Mouse (Mus musculus): ENCODE data around the gene H2al3. TPM values are rescaled to one million over a fixed set of nuclear protein-coding genes. Genes with fewer than 3 reads are reported as not detected.

H2al3 gene
- polyA plus RNA-seq (2012; rRNA removed), result not detected in 2 replicates

DNA sequence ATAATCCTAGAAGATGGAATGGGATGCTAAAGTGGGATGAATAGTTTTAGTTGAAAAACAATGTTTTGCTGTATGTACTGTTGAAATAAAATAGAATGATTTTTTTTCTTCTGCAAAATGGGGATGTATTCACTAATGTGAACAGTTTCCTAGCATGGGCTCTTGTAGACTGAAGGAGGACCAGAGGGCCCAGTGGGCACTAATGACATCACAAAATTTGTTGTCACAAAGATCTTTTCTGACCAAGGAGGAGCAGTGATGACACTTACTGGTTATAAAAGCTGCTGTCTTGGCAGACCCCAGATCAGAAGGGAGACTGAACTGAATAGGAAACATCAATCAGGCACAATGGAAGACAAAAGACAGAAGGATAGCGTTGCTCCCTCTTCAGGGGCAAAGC is at the start of gene H2al3:
Gene H2al3 (plus strand): TSS at position 301 of the 400 bp plus-strand sequence.
- no peak for DNase-seq (ENCODE audit: low read depth, low spot score)
- 54% methylated on average over 1 of the region's 1 CpGs for WGBS

DNA sequence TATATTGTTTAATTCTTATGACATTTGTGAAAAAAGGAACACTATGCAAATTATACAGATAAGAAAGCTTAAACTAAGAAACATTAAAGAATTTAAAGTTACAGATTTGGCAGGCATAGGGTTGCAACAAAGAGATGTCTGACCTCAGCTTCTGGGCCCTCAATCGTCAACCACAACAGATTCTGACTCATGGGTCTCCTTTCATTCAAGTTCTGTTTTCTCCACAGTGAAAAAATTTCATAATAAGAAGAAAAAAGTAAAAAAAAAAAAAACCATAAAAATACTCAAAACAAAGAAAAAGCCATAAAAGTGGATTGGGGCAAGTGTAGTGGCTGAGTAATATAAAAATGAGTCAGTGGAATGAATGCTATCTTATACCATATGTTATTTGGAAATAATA is 39.4 kb upstream of the H2al3 start:
- WGBS, result 52% methylated on average over 1 of the region's 1 CpGs
- no peak for DNase-seq (ENCODE audit: low read depth, low spot score)

DNA sequence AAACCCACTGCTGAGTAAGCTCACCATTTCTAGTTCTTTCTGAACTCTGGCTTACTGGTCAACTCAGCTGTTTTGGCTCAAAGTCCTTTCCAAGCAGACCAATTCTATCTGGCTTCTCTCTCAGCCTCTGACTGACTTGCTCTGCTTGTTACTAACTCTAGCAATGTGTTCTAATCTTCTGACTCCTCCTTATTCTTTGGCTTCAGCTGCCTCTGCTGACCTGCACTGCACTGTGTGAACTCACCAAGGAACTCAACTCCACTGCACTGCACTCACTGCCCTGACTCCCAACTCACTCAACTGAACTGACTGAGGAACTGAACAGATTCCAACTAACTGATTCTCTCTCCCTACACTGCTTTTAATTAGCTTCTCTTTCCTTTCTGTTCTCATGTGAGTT is 37.0 kb upstream of the H2al3 start:
- DNase-seq (ENCODE audit: low read depth, low spot score), result no peak

DNA sequence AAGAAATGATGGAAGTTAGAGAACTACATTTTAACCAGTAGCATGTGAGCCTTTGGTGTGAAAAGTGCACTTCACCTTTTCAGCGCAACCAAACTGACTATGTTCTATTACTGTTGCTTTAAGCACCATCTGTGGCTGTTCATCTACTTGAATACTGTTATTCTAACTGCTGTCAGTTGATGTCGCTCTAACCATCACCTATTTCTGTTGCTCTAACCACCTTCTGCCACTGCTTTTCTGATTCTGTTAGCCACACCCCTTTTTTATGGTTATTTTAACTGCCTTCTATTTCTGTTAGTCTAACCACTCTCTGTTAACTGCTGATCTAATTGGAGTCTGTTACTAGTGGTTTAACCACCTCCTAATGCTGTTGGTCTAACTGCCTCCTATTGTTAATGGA is 14.7 kb upstream of the H2al3 start:
- 74% methylated on average over 2 of the region's 2 CpGs for WGBS
- no peak for DNase-seq (ENCODE audit: low read depth, low spot score)

DNA sequence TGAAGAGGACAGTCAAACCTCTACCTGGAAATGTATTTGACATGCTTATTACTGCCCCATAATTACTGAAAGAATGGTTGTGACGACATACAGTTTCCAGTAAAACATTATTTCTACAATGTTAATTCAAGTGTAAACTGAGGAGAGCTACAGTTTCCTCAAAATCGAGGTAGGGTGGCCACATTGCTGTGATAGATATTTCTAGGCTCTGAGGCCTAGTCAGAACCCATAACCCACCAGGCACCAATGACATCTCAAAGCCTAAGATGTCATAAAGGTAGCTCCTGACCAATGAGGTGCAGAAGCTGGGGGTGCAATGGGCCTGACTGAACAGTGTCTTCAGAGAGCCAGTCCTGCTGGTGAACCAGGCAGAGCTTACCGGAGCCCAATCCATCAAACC is 2.9 kb upstream of the H2al3 start, which contains the start of gene Hypm:
Gene Hypm (plus strand): TSS at position 301 of the 400 bp plus-strand sequence.
- WGBS, result 75% methylated on average over 3 of the region's 3 CpGs
- DNase-seq (ENCODE audit: low read depth, low spot score), result no peak

DNA sequence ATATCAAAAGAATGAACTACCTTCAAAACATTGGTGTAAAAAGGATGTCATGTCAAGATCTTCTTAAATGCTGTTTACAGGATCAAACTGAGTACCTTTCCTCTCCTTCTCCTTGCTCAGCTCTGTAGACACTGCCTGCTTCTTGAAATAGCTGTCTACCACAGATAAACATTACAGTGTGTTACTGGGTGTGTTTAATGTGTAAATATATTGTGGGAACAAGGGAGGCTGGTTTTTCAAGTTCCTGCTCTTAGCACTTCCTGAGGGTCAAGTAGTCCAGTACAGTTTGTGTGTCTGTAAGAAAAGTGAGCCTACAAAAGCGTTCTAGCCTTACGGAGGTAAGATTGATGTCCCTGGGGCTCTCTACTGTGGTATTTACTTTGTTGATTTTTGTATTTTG is 12.4 kb downstream of the H2al3 start:
- WGBS, result 48% methylated on average over 2 of the region's 2 CpGs
- no peak for DNase-seq (ENCODE audit: low read depth, low spot score)

DNA sequence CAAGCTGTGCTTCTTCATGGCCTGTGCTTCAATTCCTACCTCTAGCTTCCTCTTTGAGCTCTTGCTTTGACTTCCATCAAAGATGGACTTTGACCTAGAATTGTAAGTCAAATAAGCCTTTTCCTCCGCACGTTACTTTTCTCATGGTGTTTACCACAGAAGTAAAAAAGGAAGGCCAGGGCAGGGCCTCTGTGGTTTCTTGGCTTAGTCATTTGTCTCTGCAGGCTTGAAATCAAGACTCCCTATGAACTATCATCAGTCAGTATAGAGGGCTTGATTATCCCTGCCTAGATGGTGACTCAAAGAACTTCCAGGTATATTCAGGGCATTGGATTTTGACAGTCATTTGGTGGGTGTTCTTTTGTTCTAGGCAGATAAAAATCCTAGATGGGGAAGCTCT is 26.0 kb downstream of the H2al3 start:
- WGBS, result 38% methylated on average over 2 of the region's 2 CpGs
- no peak for DNase-seq (ENCODE audit: low read depth, low spot score)

DNA sequence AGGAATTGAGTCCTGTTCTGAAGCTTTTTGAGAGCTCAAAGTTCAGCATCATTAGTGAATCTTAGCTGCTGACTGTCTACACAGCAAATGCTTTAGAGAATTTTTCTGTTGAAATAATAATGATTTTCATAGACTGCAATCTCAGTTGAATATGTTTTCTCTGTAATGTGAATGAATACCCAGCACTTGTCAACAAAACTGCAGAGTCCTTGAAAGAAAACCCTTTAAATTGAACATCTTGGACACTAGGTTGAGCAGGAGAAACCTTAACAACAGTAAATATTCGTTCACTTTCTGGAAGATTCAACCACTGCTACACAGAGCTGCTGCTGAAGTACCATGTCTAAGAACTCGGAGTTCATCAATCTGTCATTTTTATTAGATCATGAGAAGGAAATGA is 35.8 kb downstream of the H2al3 start, which contains the start of gene Sytl5:
Gene Sytl5 (plus strand): TSS at position 301 of the 400 bp plus-strand sequence.
- WGBS, result 66% methylated on average over 2 of the region's 2 CpGs

More for the DNA sequence above, 35.8 kb downstream of the H2al3 start, which contains the start of gene Sytl5:
- no peak for DNase-seq (ENCODE audit: low read depth, low spot score)

Other genes starting within 250 kb of the H2al3 start
- 9.3 and 17.9 TPM in 2 replicates for gene Dynlt3, start 186.7 kb upstream of the H2al3 start, polyA plus RNA-seq (2012; rRNA removed)
- not detected in 2 replicates for gene Hypm, start 2.8 kb upstream of the H2al3 start, polyA plus RNA-seq (2012; rRNA removed)
- gene Sytl5, start 35.9 kb downstream of the H2al3 start, polyA plus RNA-seq (2012; rRNA removed), result 0.21 and 0.41 TPM in 2 replicates

Data from large intestine, adult 2 months (tissue).